Mouse (Mus musculus): ENCODE data around the gene Cnbp.

Gene Cnbp

DNA sequence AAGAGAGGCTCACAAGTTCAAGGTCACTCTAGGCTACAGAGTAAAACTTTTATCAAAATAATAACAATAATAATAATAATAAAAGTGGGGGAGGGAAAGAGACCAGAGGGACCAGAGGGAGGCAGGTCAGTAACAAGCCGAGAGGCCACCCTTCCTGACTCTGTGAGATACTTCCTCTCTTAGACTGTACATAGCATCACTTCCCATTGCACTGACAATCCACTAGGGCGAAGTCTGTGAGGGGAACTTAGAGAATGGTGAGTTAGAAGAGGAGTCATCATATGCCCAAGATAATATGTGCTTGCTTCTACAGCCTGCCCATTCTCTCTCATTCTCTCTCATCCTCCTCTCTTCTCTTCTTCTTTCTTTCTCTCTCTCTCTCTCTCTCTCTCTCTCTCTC, 44.9 kb downstream of the Cnbp start:
- no peak for DNase-seq (ENCODE audit: low spot score)

- DNase-seq (ENCODE audit: low spot score), result no peak
Measured at GRCm38 (mm10) chr6:87805448-87805847, 45.5 kb downstream of the Cnbp start.

DNA sequence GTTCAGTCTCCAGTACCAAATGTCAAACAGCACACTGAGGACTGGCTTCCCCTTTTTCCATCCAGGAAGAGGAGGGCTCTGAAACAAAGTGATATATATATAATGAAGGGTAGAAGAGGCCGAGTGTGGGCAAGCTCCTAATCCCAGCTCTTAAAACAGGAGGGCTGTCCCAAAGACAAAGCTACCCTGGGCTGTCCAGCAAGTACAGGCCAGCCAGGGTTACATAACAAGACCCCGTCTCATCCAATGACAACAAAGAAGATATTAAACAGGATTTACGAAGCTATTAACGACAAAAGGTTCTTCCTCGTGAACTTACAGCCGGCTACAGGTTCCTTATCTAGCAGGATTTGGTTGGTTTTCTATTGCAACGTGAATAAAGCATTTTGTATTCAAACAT, 46.0 kb downstream of the Cnbp start:
- DNase-seq (ENCODE audit: low spot score), result no peak

DNA sequence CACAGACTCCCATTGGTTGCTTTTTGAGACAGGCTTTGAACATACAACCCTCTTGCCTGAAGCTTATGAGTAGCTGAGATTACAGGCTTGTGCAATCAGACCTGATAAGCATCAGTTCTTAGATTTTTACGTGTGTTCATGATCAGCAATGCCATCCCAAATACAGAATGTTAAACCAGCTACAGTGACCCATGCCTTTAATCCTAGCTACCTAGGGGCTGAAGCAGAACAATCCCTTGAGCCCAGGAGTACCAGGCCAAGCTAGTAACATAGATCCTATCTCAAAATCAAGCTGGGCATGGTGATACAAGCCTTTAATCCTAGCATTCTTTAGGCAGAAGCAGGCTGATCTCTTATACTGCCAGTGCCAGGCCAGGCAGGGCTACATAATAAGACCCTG, 46.9 kb downstream of the Cnbp start:
- no peak for DNase-seq (ENCODE audit: low spot score)

- DNase-seq (ENCODE audit: low spot score), result no peak
Measured at GRCm38 (mm10) chr6:87802462-87802861, 48.4 kb downstream of the Cnbp start.

DNA sequence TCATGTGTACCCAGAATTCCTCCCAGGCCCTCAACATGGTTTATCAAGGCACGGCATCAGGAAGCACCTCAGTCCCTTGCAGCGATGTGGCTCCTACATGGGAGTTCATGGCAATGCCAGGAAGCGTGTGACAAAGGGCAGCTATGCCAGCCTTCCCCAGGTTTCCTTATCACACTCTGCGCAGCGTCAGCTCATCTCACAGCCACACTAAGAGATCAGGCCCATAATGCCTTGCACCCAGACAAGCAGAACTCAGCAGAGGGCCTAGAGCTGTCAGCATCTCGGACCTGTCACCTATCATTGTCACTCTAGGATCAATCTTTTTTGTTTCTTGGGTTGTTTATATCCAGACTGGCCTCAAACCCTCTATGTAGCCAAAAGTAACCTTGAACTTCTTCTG, 51.3 kb downstream of the Cnbp start:
- no peak for DNase-seq (ENCODE audit: low spot score)

GRCm38 (mm10) chr6:87797321-87797720, 53.6 kb downstream of the Cnbp start:
- DNase-seq (ENCODE audit: low spot score), result no peak

- no peak for DNase-seq (ENCODE audit: low spot score)
Measured at GRCm38 (mm10) chr6:87796251-87796880, 54.5 kb downstream of the Cnbp start.

DNA sequence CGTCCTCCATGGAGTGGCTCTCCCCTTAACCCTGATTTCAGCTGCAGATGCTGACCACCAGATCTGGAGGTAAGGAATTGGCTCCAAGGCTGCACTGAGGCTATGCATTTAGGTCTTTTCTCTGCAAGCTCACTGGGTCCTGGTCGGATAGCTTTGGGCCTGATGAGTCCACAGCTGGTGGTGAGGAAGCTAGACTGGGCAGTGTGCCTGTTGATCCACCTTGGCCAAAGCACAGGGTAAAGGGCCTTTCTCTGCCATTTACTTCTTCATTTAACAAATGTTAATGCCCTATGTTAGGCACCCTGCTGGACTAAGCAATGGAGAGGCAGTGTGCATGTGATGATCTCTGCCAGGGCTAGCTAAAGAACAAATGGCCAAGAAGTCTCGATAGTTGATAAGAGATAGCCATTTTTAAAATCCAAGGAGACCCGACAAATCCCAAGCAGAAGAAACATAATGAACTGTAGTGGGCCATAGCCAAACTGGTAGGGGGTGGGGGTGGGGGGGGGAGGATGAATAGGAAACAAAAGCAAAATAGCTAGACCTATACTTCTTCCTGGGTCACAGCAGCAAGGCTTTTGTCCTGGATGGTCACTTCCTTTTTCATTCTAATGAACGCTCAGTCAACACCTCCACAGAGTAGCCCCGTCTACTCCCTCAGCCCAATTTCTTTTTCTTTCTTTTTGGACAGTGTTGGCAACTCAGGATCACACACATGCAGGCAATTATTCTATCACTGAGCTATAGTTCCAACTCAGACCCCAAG, 55.3 kb downstream of the Cnbp start:
- DNase-seq (ENCODE audit: low spot score), result no peak

GRCm38 (mm10) chr6:87793821-87794510, 56.9 kb downstream of the Cnbp start:
- no peak for DNase-seq (ENCODE audit: low spot score)
